ENCODE assay signal across 8 mouse cellular contexts in the genomic region with DNA sequence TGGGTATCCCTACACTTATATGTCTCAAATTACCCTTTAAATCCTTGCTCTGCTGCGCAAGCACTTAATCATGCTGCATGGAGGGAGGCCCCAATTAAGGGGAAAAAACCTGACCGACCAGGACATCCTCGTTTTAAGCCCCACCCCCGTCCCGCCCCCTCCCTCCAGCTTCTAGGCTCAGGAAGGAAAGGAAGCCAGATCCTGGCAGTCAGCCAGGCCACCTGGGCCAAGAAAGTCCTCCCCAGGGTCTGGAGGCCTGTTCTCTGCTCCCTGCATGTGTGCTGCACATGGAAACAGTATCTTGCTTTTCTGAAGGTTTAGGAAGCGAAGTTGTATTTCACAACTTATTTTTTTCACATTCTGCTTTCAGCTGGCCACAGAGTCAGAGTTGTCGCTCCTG. TPM values are rescaled to one million over a fixed set of nuclear protein-coding genes. Genes with fewer than 3 reads are reported as not detected.
A peak's percentile ranks its signal among the peaks of the same experiment; 100 is the strongest.
DNase-seq lines count a peak whose midpoint lies in the region; ATAC-seq and TF ChIP-seq lines count a peak whose summit lies in the region.

TSS of gene Shb (minus strand) at position 96 of the 400 bp plus-strand sequence.

- H3K4me1 ChIP-seq in intestine, embryonic 15.5 days (replicated peaks) = peaks cover 34% of the 10 kb centered on the region
- H3K4me1 ChIP-seq in liver, embryonic 11.5 days (replicated peaks; ENCODE audit: control insufficient read depth, insufficient read depth, low read length) = peaks cover 33% of the 10 kb centered on the region
- peaks cover 9% of the 10 kb centered on the region for H3K4me1 ChIP-seq in neural tube, embryonic 11.5 days (ENCODE audit: control insufficient read depth, insufficient read depth, low read length)

- H3K4me2 ChIP-seq in intestine, embryonic 15.5 days (replicated peaks) = peak within 1 kb of the TSS; percentile 98
- H3K4me2 ChIP-seq in liver, embryonic 11.5 days = peak within 1 kb of the TSS; percentile 99
- peak within 1 kb of the TSS; percentile 94 for H3K4me2 ChIP-seq in neural tube, embryonic 11.5 days (ENCODE audit: low read depth)

- intact Hi-C loops in left cerebral cortex, postnatal 14 days (cut with DNase I) = loop anchor here (5.0 kb wide), 1 partner anchor 240 kb away; no protein-coding TSS in a partner anchor

- peak; percentile 39 for ATAC-seq in intestine, embryonic 15.5 days
- ATAC-seq in liver, embryonic 11.5 days (replicated peaks; ENCODE audit: low FRiP score) = no peak
- no peak for ATAC-seq in neural tube, embryonic 11.5 days (ENCODE audit: insufficient read depth, low FRiP score, low TSS enrichment)

- WGBS in intestine, embryonic 15.5 days = 5% methylated on average over 7 of the region's 7 CpGs
- whole genome bisulfite sequencing in liver, embryonic 11.5 days = 17% methylated on average over 7 of the region's 7 CpGs
- 15% methylated on average over 7 of the region's 7 CpGs for WGBS in neural tube, embryonic 11.5 days

- H3K9ac ChIP-seq in intestine, embryonic 15.5 days = no peak within 1 kb of the TSS
- no peak within 1 kb of the TSS for H3K9ac ChIP-seq in liver, embryonic 11.5 days (ENCODE audit: low read depth, low read length)
- no peak within 1 kb of the TSS for H3K9ac ChIP-seq in neural tube, embryonic 11.5 days (ENCODE audit: low read length)

- peak within 1 kb of the TSS; percentile 71 for H3K4me3 ChIP-seq in intestine, embryonic 15.5 days (replicated peaks)
- peak within 1 kb of the TSS; percentile 79 for H3K4me3 ChIP-seq in liver, embryonic 11.5 days (ENCODE audit: low read depth, low read length)
- H3K4me3 ChIP-seq in neural tube, embryonic 11.5 days (ENCODE audit: low read depth, low read length) = peak within 1 kb of the TSS; percentile 67

- H3K27ac ChIP-seq in intestine, embryonic 15.5 days = peak within 1 kb of the TSS; percentile 99
- 0 out of 2 replicates have a peak within 1 kb of the TSS, but pooled peaks have one; percentile 28 for H3K27ac ChIP-seq in liver, embryonic 11.5 days (ENCODE audit: low read depth, low read length)
- H3K27ac ChIP-seq in neural tube, embryonic 11.5 days (ENCODE audit: low read depth, low read length) = no peak within 1 kb of the TSS

- DNase-seq in left cerebral cortex, postnatal 14 days (ENCODE audit: low spot score in 2 of 2) = peak in 1 of 2 experiments; percentile 15
- DNase-seq in left cerebral cortex, adult 18-20 months (ENCODE audit: low spot score in 2 of 2) = no peak
- peak; percentile 90 for DNase-seq in brain, embryonic 14.5 days (ENCODE audit: low read depth)
- DNase-seq in gonadal fat pad, adult 2 months (ENCODE audit: low read depth) = no peak
- no peak for DNase-seq in liver, embryonic 11.5 days (ENCODE audit: low spot score)
- DNase-seq in neural tube, embryonic 11.5 days (ENCODE audit: low spot score) = peak; percentile 70
- DNase-seq in urinary bladder, postnatal 36 days (ENCODE audit: low spot score in 2 of 2) = peak; percentile 63 to 86

- no peak for TF ChIP-seq CTCF in brain, embryonic 14.5 days (IDR thresholded peaks at IDR 0.05; ENCODE audit: borderline replicate concordance, extremely low read depth, insufficient read depth, insufficient read length)

- no peak for TF ChIP-seq POLR2A in brain, embryonic 14.5 days (IDR thresholded peaks at IDR 0.05; ENCODE audit: borderline replicate concordance, extremely low read depth, insufficient read depth, insufficient read length, poor library complexity, severe bottlenecking)

- no peaks in the 10 kb centered on the region for H3K27me3 ChIP-seq in intestine, embryonic 15.5 days (replicated peaks)
- H3K27me3 ChIP-seq in liver, embryonic 11.5 days (replicated peaks; ENCODE audit: control insufficient read depth, insufficient read depth, low read length) = peaks cover 4% of the 10 kb centered on the region; the same call in 1 of the 2 replicates
- H3K27me3 ChIP-seq in neural tube, embryonic 11.5 days (ENCODE audit: control insufficient read depth, insufficient read depth, low read length) = peaks cover 4% of the 10 kb centered on the region; the same call in 1 of the 2 replicates

- no peaks in the 10 kb centered on the region for H3K36me3 ChIP-seq in intestine, embryonic 15.5 days
- peaks cover 1% of the 10 kb centered on the region; the same call in 1 of the 2 replicates for H3K36me3 ChIP-seq in liver, embryonic 11.5 days (ENCODE audit: control insufficient read depth, insufficient read depth, low read length)
- no peaks in the 10 kb centered on the region for H3K36me3 ChIP-seq in neural tube, embryonic 11.5 days (ENCODE audit: control insufficient read depth, insufficient read depth, low read length)

- H3K9me3 ChIP-seq in intestine, embryonic 15.5 days = no peaks in the 10 kb centered on the region
- no peaks in the 10 kb centered on the region for H3K9me3 ChIP-seq in liver, embryonic 11.5 days (ENCODE audit: control insufficient read depth, low read length)
- H3K9me3 ChIP-seq in neural tube, embryonic 11.5 days (ENCODE audit: control insufficient read depth, low read length) = no peaks in the 10 kb centered on the region

RNA-seq across cellular contexts. Expression of gene Shb, which starts in this region (rescaled TPM):
- total RNA-seq in left cerebral cortex, postnatal 14 days (2021) = 10 to 100 TPM; 12.1 to 15.0 TPM
- total RNA-seq in left cerebral cortex, adult 18-20 months (2021) = 10 to 100 TPM in 1 of 2 experiments, 1 to 10 TPM in 1; 8.3 to 12.9 TPM
- polyA plus RNA-seq in brain, embryonic 14.5 days (2012; rRNA removed) = 36.4 and 47.2 TPM in 2 replicates
- 23.4 and 27.6 TPM in 2 replicates for polyA plus RNA-seq in gonadal fat pad, adult 2 months (2012; rRNA removed)
- polyA plus RNA-seq in intestine, embryonic 15.5 days (2015; fragmentation: Nextera tagmentation; extraction: Ambion mirVana) = 4.0 and 4.8 TPM in 2 replicates
- polyA plus RNA-seq in liver, embryonic 11.5 days (2014; fragmentation: Nextera tagmentation; extraction: Ambion mirVana) = 6.1 and 6.2 TPM in 2 replicates
- 6.1 and 7.5 TPM in 2 replicates for polyA plus RNA-seq in neural tube, embryonic 11.5 days (2014; fragmentation: Nextera tagmentation; extraction: Ambion mirVana)

Comparison
In these comparisons a context has a peak if more than half of its experiments do, and no peak if none do; other contexts are left out.
1. DNase-seq: peak in brain, embryonic 14.5 days (single experiment), neural tube, embryonic 11.5 days (single experiment) and urinary bladder, postnatal 36 days (2 of 2); none in left cerebral cortex, adult 18-20 months (0 of 2), gonadal fat pad, adult 2 months (single experiment) and liver, embryonic 11.5 days (single experiment).
2. Peak in every context shown above with its lines, with median percentiles within 50 percentile points of each other: H3K4me2 ChIP-seq and H3K4me3 ChIP-seq.